Mouse (Mus musculus) heart, embryonic 10.5 days (tissue): ENCODE data around the gene Scn10a. TPM values are rescaled to one million over a fixed set of nuclear protein-coding genes. Genes with fewer than 3 reads are reported as not detected.

Experiments
- DNase-seq: peaks from one replicate; pipeline ENCODE4 v3.0.0-alpha.2; 2017; ENCODE audit warnings: low spot score
- H3K27ac ChIP-seq: fragments of 300-500 bp; sonication (generic); 2 replicates; pipeline ENCODE4 v1.5.1; 2016; ENCODE audit warnings: mild to moderate bottlenecking
- H3K27me3 ChIP-seq: fragments of 300-500 bp; sonication (generic); 2 replicates; pipeline ENCODE4 v1.6.1; 2016; ENCODE audit warnings: mild to moderate bottlenecking; ENCODE audit not compliant: poor library complexity, insufficient read depth, severe bottlenecking
- H3K36me3 ChIP-seq: fragments of 300-500 bp; sonication (generic); 2 replicates; pipeline ENCODE4 v1.6.1; 2016; ENCODE audit warnings: mild to moderate bottlenecking, moderate library complexity
- H3K4me1 ChIP-seq: fragments of 300-500 bp; sonication (generic); 2 replicates; pipeline ENCODE4 v1.6.1; 2016; ENCODE audit warnings: mild to moderate bottlenecking
- H3K4me3 ChIP-seq: fragments of 300-500 bp; sonication (generic); 2 replicates; pipeline ENCODE4 v1.5.1; 2016; ENCODE audit warnings: mild to moderate bottlenecking, moderate library complexity
- H3K9me3 ChIP-seq: fragments of 300-500 bp; sonication (generic); 2 replicates; pipeline ENCODE4 v1.6.1; 2016; ENCODE audit warnings: mild to moderate bottlenecking, moderate library complexity
- WGBS: fragments of 180-500 bp; shearing (Covaris S2); methylation state at CpG from one replicate; pipeline ENCODE4 v1.1.7; 2016; 5-methylcytosine and 5-hydroxymethylcytosine counted together
- polyA plus RNA-seq: library from polyadenylated mRNA; unstranded; fragments of >200 nt; fragmentation: Nextera tagmentation; extraction: Ambion mirVana; gene quantifications from 2 replicates; pipeline ENCODE4 v1.2.1, GENCODE M21; 2016

The Scn10a gene
- polyA plus RNA-seq, 1 experiment from 2014 or later: 0.63 TPM

GRCm38 (mm10) chr9:119631899-119632533 lies 87.1 kb downstream of the Scn10a start:
- Histone ChIP-seq H3K9me3 (no peaks in the 10 kb centered on the region), H3K4me1 (peaks cover 53% of the 10 kb centered on the region), H3K36me3 (no peaks in the 10 kb centered on the region), H3K27me3 (peaks cover 28% of the 10 kb centered on the region; the same call in 1 of the 2 replicates), H3K27ac (peak overlapping the region; percentile 80), H3K4me3 (peak overlapping the region; percentile 23; the same call in 1 of the 2 replicates)
- DNase-seq: peak; percentile 93
- 14% methylated on average over 15 of the region's 15 CpGs for WGBS

- Histone ChIP-seq H3K27me3 (peaks cover 30% of the 10 kb centered on the region; the same call in 1 of the 2 replicates), H3K4me1 (peaks cover 57% of the 10 kb centered on the region), H3K9me3 (no peaks in the 10 kb centered on the region), H3K36me3 (no peaks in the 10 kb centered on the region), H3K27ac (peak overlapping the region; percentile 80), H3K4me3 (no peak overlapping the region)
- DNase-seq: no peak
- WGBS: 76% methylated on average over 13 of the region's 13 CpGs
These were observed 87.7 kb downstream of the Scn10a start for GRCm38 (mm10) chr9:119631393-119631898.

- Histone ChIP-seq H3K9me3 (no peaks in the 10 kb centered on the region), H3K27ac (peak overlapping the region; percentile 56; the same call in 1 of the 2 replicates), H3K4me1 (peaks cover 47% of the 10 kb centered on the region), H3K36me3 (no peaks in the 10 kb centered on the region), H3K4me3 (no peak overlapping the region), H3K27me3 (peaks cover 22% of the 10 kb centered on the region; the same call in 1 of the 2 replicates)
- WGBS: 60% methylated on average over 8 of the region's 8 CpGs
- DNase-seq: no peak
These were observed 90.3 kb downstream of the Scn10a start for GRCm38 (mm10) chr9:119628690-119629268.

- Histone ChIP-seq H3K27ac (no peak overlapping the region), H3K27me3 (peaks cover 22% of the 10 kb centered on the region; the same call in 1 of the 2 replicates), H3K9me3 (no peaks in the 10 kb centered on the region), H3K36me3 (no peaks in the 10 kb centered on the region), H3K4me3 (no peak overlapping the region), H3K4me1 (peaks cover 40% of the 10 kb centered on the region)
- DNase-seq: no peak
- 72% methylated on average over 6 of the region's 6 CpGs for WGBS
These were observed 91.9 kb downstream of the Scn10a start for GRCm38 (mm10) chr9:119627227-119627626.

GRCm38 (mm10) chr9:119624151-119624550 lies 95.0 kb downstream of the Scn10a start:
- 64% methylated on average over 4 of the region's 4 CpGs for WGBS
- Histone ChIP-seq H3K9me3 (no peaks in the 10 kb centered on the region), H3K4me3 (no peak overlapping the region), H3K27me3 (peaks cover 12% of the 10 kb centered on the region; the same call in 1 of the 2 replicates), H3K36me3 (no peaks in the 10 kb centered on the region), H3K4me1 (peaks cover 26% of the 10 kb centered on the region), H3K27ac (0 out of 2 replicates have a peak overlapping the region, but pooled peaks have one; percentile 47)
- DNase-seq: no peak

GRCm38 (mm10) chr9:119614798-119615197 lies 104.3 kb downstream of the Scn10a start:
- WGBS: 76% methylated on average over 6 of the region's 6 CpGs
- Histone ChIP-seq H3K9me3 (no peaks in the 10 kb centered on the region), H3K27me3 (no peaks in the 10 kb centered on the region), H3K4me3 (no peak overlapping the region), H3K36me3 (no peaks in the 10 kb centered on the region), H3K4me1 (peaks cover 31% of the 10 kb centered on the region), H3K27ac (no peak overlapping the region)
- DNase-seq: no peak

- 75% methylated on average over 7 of the region's 7 CpGs for WGBS
- no peak for DNase-seq
- Histone ChIP-seq H3K27ac (no peak overlapping the region), H3K4me1 (peaks cover 21% of the 10 kb centered on the region), H3K36me3 (no peaks in the 10 kb centered on the region), H3K9me3 (no peaks in the 10 kb centered on the region), H3K27me3 (no peaks in the 10 kb centered on the region), H3K4me3 (no peak overlapping the region)
These were observed 108.5 kb downstream of the Scn10a start for GRCm38 (mm10) chr9:119610563-119611166.

GRCm38 (mm10) chr9:119606906-119607305 lies 112.2 kb downstream of the Scn10a start:
- 92% methylated on average over 5 of the region's 5 CpGs for WGBS
- Histone ChIP-seq H3K27me3 (no peaks in the 10 kb centered on the region), H3K4me3 (no peak overlapping the region), H3K27ac (no peak overlapping the region), H3K4me1 (peaks cover 12% of the 10 kb centered on the region), H3K36me3 (no peaks in the 10 kb centered on the region), H3K9me3 (no peaks in the 10 kb centered on the region)
- DNase-seq: no peak

- WGBS: 80% methylated on average over 8 of the region's 8 CpGs
- Histone ChIP-seq H3K27ac (no peak overlapping the region), H3K4me3 (no peak overlapping the region), H3K27me3 (no peaks in the 10 kb centered on the region), H3K9me3 (no peaks in the 10 kb centered on the region; the same call in 1 of the 2 replicates), H3K36me3 (no peaks in the 10 kb centered on the region), H3K4me1 (peaks cover 12% of the 10 kb centered on the region)
- no peak for DNase-seq
These were observed 114.5 kb downstream of the Scn10a start for GRCm38 (mm10) chr9:119604607-119605006.

- H3K27ac ChIP-seq: no peak overlapping the region
- H3K27me3 ChIP-seq: no peaks in the 10 kb centered on the region
- H3K9me3 ChIP-seq: no peaks in the 10 kb centered on the region; the same call in 1 of the 2 replicates
- DNase-seq: no peak
- no peaks in the 10 kb centered on the region for H3K36me3 ChIP-seq
- no peaks in the 10 kb centered on the region for H3K4me1 ChIP-seq
- 80% methylated on average over 10 of the region's 10 CpGs for WGBS
- no peak overlapping the region for H3K4me3 ChIP-seq
These were observed 120.6 kb downstream of the Scn10a start for GRCm38 (mm10) chr9:119598501-119598900.

GRCm38 (mm10) chr9:119597332-119597731 lies 121.8 kb downstream of the Scn10a start:
- Histone ChIP-seq H3K4me3 (no peak overlapping the region), H3K27ac (no peak overlapping the region), H3K9me3 (no peaks in the 10 kb centered on the region; the same call in 1 of the 2 replicates), H3K27me3 (no peaks in the 10 kb centered on the region), H3K36me3 (no peaks in the 10 kb centered on the region), H3K4me1 (no peaks in the 10 kb centered on the region)
- WGBS: 74% methylated on average over 8 of the region's 8 CpGs
- no peak for DNase-seq

GRCm38 (mm10) chr9:119589592-119589991 lies 129.5 kb downstream of the Scn10a start:
- H3K9me3 ChIP-seq: no peaks in the 10 kb centered on the region
- peaks cover 43% of the 10 kb centered on the region for H3K27me3 ChIP-seq
- WGBS: 84% methylated on average over 8 of the region's 8 CpGs
- no peak overlapping the region for H3K4me3 ChIP-seq
- no peak overlapping the region for H3K27ac ChIP-seq
- H3K36me3 ChIP-seq: no peaks in the 10 kb centered on the region
- DNase-seq: no peak
- H3K4me1 ChIP-seq: peaks cover 19% of the 10 kb centered on the region
